Mouse (Mus musculus) brain, embryonic 14.5 days (tissue): Measurements from ENCODE around the gene Lpin1. TPM values are rescaled to one million over a fixed set of nuclear protein-coding genes. Genes with fewer than 3 reads are reported as not detected.

Experiments used
- DNase-seq: peaks from one replicate; pipeline ENCODE4 v3.0.0-alpha.2; 2011; ENCODE audit warnings: low read depth
- CTCF ChIP-seq: fragments of 200-500 bp; IDR thresholded peaks from 2 replicates; pipeline ENCODE4 v1.5.1; 2012; ENCODE audit warnings: inconsistent platforms, mild to moderate bottlenecking, moderate library complexity, borderline replicate concordance; ENCODE audit not compliant: insufficient read depth, insufficient read length; ENCODE audit errors: extremely low read depth
- POLR2A ChIP-seq: fragments of 200-500 bp; IDR thresholded peaks from 2 replicates; pipeline ENCODE4 v1.6.1; 2012; ENCODE audit warnings: mild to moderate bottlenecking, inconsistent platforms, borderline replicate concordance; ENCODE audit not compliant: poor library complexity, insufficient read depth, insufficient read length, severe bottlenecking; ENCODE audit errors: extremely low read depth
- polyA plus RNA-seq: library from polyadenylated mRNA; depleted of rRNA; stranded (reverse); fragments of >200 nt; gene quantifications from 2 replicates; pipeline ENCODE4 v1.2.3, GENCODE M21; 2012

Gene Lpin1
- polyA plus RNA-seq, 1 experiment, result 25.6 TPM

GRCm38 (mm10) chr12:16580306-16580705 lies 30.5 kb downstream of the Lpin1 start:
- DNase-seq, result no peak
- TF ChIP-seq POLR2A (no peak), CTCF (no peak)

DNA sequence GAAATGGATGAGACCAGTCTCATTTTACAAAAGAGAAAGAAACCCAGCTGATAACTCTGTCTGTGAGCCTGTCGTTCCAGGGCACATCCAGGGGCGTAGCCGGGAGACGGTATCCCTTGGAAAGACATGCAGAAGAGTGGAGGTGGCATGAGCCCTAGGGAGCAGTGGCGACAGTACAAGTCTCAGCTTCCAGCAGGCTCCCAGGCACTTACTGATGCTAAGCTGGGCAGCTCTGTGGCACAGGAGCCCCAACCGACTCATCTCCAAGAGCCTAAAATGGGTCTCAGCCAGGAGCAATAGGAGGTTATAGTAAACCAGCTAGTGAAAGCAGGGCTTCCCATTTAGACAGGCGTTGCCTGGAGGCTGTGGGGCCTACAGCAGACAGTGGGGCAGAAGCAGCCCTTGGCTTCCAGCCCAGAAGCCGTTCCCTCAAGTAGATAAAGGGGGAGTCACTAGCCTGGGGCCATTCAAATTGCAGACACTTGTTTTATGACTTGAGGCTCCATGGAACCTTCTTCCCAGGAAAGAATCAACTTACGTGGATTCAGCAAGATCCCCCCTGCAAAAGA lies 33.0 kb downstream of the Lpin1 start:
- peak; percentile 85 for DNase-seq
- TF ChIP-seq POLR2A, result no peak
- TF ChIP-seq CTCF, result no peak

DNA sequence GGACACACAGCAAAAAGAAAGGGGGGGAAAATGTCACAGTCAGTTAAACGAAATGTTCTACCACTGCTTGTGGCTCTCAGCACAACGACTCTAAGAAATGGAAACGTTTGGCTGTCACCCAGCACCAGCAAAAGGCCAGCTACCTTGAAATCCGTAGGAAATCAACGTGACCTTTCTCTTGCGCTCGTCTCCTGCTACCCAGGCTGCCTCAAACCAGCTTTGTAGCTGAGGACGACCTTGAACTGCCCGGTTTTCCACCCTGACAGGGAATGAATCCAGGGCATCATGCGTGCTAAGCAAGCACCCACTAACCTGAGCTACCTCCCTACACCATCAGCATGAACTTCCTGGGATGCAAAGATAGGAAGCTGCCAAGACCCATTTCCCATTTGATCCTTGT lies 39.5 kb downstream of the Lpin1 start:
- DNase-seq, result no peak
- TF ChIP-seq CTCF (no peak), POLR2A (no peak)

- TF ChIP-seq CTCF (peak; percentile 24; the same call in 1 of the 2 replicates), POLR2A (no peak)
- DNase-seq, result no peak
Measured at GRCm38 (mm10) chr12:16570371-16571060, 40.2 kb downstream of the Lpin1 start.

GRCm38 (mm10) chr12:16568936-16569650 lies 41.7 kb downstream of the Lpin1 start:
- DNase-seq, result no peak
- TF ChIP-seq CTCF, result no peak
- TF ChIP-seq POLR2A, result no peak

DNA sequence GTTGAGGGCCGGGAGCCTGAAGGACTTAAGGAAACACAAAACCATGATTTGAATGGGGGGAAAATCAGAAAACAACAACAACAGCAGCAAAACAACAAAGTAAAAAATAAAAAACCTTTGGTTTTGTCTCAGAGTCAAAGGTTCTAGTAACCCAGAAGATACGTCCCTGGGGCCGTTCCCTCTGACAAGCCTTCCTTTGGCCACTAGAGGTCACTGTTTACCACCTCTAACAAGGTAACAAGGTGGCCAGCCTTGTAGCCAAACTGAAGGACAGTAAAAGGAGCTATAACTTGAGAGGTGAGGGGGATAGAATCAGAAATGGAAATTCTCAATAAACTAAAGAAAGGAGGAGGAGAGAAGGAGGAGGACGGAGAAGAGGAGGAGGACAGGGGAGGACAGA lies 42.3 kb downstream of the Lpin1 start:
- peak; percentile 84 for DNase-seq

GRCm38 (mm10) chr12:16568090-16568489 lies 42.7 kb downstream of the Lpin1 start:
- no peak for DNase-seq
- TF ChIP-seq POLR2A (no peak), CTCF (no peak)

More for the DNA sequence above, 42.3 kb downstream of the Lpin1 start:
- TF ChIP-seq CTCF (peak; percentile 87), POLR2A (no peak)

DNA sequence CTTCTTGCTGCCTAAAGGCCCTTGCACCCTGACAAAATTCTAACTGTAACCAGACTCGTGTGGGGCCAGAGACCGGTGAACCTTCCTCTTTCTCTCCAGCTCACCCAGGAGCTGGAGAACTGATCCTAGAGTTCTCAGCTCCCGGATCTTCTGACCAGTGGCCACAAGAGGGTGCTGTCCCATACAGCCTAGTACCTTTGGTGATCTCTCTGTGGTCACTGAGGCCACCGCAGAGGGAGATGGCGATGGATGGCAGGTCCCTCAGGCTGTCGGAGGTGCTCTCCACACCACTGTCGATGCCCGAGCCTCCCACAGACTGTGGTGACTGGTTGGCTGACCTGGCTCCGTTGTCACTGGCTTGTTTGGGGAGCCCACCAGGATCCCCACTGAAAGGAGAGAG lies 47.3 kb downstream of the Lpin1 start:
- TF ChIP-seq CTCF (peak; percentile 68; the same call in 1 of the 2 replicates), POLR2A (no peak)

GRCm38 (mm10) chr12:16562647-16563046 lies 48.1 kb downstream of the Lpin1 start:
- DNase-seq, result no peak
- TF ChIP-seq CTCF, result no peak
- no peak for TF ChIP-seq POLR2A

More for the DNA sequence above, 47.3 kb downstream of the Lpin1 start:
- peak; percentile 40 for DNase-seq

GRCm38 (mm10) chr12:16562181-16562580 lies 48.6 kb downstream of the Lpin1 start:
- no peak for DNase-seq
- no peak for TF ChIP-seq POLR2A
- TF ChIP-seq CTCF, result no peak

DNA sequence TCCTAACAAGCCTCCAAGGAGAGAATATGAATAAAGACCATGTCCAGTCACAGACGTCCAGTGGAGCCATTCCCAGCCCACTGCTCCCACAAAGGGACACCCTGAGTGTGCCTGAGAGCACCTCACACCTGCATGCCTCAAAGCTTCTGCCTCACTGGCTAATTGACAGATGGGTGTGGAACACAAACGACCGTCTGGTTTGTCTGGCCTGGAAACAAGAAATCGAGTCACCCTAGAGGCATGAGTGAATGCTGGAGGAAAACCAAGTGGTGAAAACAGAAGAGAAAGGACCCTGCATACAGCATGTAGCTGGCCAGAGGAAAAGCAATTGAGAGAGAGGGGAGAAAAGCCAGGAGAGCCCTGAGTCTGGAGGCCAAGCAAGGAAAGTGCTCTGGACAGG lies 53.5 kb downstream of the Lpin1 start:
- DNase-seq, result peak; percentile 63
- TF ChIP-seq CTCF (no peak), POLR2A (no peak)

DNA sequence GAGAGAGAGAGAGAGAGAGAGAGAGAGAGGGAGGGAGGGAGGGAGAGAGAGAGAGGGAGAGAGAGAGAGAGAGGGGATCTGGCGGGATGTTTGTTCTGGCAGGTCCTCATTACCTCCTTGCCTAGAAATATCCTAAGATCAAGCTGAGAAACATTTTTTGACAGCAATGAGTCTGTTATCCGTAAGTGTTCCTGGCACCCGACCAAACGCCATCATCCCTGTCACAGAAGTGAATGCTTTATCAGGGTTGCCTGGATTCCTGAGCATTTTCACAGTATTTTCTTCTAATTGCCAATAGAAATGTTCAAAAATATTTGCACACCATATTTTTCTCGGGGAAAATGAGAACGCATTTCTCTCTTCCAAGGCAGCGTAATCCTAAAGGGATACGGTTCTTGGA lies 56.6 kb downstream of the Lpin1 start:
- peak; percentile 89 for DNase-seq
- no peak for TF ChIP-seq CTCF
- no peak for TF ChIP-seq POLR2A

DNA sequence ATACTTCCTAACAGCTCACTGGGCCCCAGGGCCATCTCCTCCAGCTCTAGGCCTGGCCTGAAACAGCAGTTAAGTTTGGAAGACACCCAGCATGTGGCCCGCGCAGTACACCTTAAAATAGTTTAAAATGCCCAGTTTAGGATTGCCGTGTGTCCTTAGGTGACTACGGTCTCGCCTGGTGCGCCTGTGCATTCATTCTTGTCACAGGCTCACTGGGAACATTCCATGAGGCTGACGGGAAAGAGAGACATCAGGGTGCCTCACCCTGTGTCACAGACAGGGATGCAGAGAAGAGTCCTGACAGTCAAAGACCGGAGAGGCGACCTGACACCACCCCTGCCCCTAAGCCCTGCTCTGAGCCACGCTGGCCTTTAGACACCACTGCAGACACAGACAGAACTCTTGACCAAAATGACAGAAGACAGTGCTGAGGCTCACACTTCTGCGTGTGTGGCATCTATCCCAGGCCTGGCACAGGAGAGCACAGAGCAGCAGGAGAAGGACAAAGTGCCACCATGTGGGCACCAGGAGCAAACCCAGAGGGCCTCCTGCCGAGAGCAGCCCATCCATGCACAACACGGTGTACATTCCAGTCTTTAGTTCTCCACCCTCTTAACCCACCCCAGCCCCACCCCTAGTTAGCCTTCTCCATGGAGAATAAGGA lies 58.5 kb downstream of the Lpin1 start:
- TF ChIP-seq POLR2A, result no peak
- TF ChIP-seq CTCF, result no peak
- DNase-seq, result no peak
